Mouse (Mus musculus): ENCODE data around the gene Ephb4. TPM values are rescaled to one million over a fixed set of nuclear protein-coding genes. Genes with fewer than 3 reads are reported as not detected.

The Ephb4 gene
- polyA plus RNA-seq, 1 experiment, result 5.9 TPM

DNA sequence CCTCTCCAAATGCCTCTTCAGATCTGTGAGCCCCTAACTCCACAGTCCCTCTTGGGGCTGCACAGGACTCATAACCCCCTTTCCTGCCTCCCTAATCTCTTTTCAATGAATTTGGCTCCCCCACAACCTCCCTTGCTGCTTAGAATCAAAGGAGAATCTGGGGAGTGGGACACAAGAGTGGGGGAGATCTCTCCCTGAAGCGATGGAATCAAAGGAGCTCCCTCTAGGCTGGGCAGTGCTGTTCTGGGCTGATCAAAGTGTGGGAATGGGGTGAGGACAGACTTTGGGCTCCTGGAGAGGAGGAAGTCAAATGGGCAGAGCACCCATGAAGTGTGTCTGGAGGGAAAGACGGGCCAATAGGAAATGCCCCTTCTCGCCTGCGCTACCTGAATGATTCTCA is 1.5 kb downstream of the Ephb4 start:
- Histone ChIP-seq H3K27ac (ENCODE audit: insufficient read depth, low read length) (no peak overlapping the region), H3K4me1 (ENCODE audit: control insufficient read depth, insufficient read depth, low read length) (no peaks in the 10 kb centered on the region), H3K4me3 (ENCODE audit: insufficient read depth, low read length) (0 out of 2 replicates have a peak overlapping the region, but pooled peaks have one; percentile 5)
- TF ChIP-seq CTCF (IDR thresholded peaks at IDR 0.05; ENCODE audit: extremely low read depth, insufficient read depth, low read length), result no peak
- TF ChIP-seq POLR2A (IDR thresholded peaks at IDR 0.05; ENCODE audit: extremely low read depth, insufficient read depth, low read length), result no peak

GRCm38 (mm10) chr5:137352011-137352975 is 2.4 kb downstream of the Ephb4 start:
- H3K4me3 ChIP-seq (ENCODE audit: insufficient read depth, low read length), result 0 out of 2 replicates have a peak overlapping the region, but pooled peaks have one; percentile 5
- H3K27ac ChIP-seq (ENCODE audit: insufficient read depth, low read length), result no peak overlapping the region
- TF ChIP-seq CTCF (IDR thresholded peaks at IDR 0.05; ENCODE audit: extremely low read depth, insufficient read depth, low read length), result no peak
- no peak for TF ChIP-seq POLR2A (IDR thresholded peaks at IDR 0.05; ENCODE audit: extremely low read depth, insufficient read depth, low read length)
- H3K4me1 ChIP-seq (ENCODE audit: control insufficient read depth, insufficient read depth, low read length), result no peaks in the 10 kb centered on the region

DNA sequence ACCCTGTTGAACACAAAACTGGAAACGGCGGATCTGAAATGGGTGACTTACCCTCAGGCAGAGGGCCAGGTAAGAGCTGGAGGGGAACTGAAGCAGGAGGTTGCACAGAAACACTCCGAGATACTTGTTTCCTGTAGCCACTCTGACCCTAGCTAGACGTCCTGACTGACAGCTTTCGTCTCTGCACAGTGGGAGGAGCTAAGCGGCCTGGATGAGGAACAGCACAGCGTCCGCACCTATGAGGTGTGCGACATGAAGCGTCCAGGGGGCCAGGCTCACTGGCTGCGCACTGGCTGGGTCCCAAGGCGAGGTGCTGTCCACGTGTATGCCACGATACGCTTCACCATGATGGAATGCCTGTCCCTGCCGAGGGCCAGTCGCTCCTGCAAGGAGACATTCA is 4.2 kb downstream of the Ephb4 start:
- Histone ChIP-seq H3K27ac (ENCODE audit: insufficient read depth, low read length) (no peak overlapping the region), H3K4me1 (ENCODE audit: control insufficient read depth, insufficient read depth, low read length) (no peaks in the 10 kb centered on the region), H3K4me3 (ENCODE audit: insufficient read depth, low read length) (no peak overlapping the region)
- TF ChIP-seq POLR2A (IDR thresholded peaks at IDR 0.05; ENCODE audit: extremely low read depth, insufficient read depth, low read length) (no peak), CTCF (IDR thresholded peaks at IDR 0.05; ENCODE audit: extremely low read depth, insufficient read depth, low read length) (no peak)

- TF ChIP-seq CTCF (IDR thresholded peaks at IDR 0.05; ENCODE audit: extremely low read depth, insufficient read depth, low read length), result no peak
- no peak for TF ChIP-seq POLR2A (IDR thresholded peaks at IDR 0.05; ENCODE audit: extremely low read depth, insufficient read depth, low read length)
- Histone ChIP-seq H3K27ac (ENCODE audit: insufficient read depth, low read length) (no peak overlapping the region), H3K4me1 (ENCODE audit: control insufficient read depth, insufficient read depth, low read length) (no peaks in the 10 kb centered on the region), H3K4me3 (ENCODE audit: insufficient read depth, low read length) (no peak overlapping the region)
Measured at GRCm38 (mm10) chr5:137358382-137358781, 8.5 kb downstream of the Ephb4 start.

DNA sequence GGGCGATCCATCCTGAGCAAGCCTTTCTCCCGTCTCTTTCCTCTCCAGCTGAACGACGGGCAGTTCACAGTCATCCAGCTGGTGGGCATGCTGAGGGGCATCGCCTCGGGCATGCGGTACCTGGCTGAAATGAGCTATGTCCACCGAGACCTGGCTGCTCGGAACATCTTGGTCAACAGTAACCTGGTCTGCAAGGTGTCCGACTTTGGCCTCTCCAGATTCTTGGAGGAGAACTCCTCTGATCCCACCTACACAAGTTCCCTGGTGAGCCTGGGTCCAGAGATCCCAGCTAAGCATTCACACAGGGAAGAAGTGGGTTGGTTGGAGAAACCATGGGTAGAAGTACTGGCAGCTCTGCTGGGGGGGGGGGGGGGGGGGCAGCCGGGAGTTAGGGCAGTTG is 19.8 kb downstream of the Ephb4 start:
- Histone ChIP-seq H3K4me1 (ENCODE audit: control insufficient read depth, insufficient read depth, low read length) (no peaks in the 10 kb centered on the region), H3K4me3 (ENCODE audit: insufficient read depth, low read length) (no peak overlapping the region), H3K27ac (ENCODE audit: insufficient read depth, low read length) (no peak overlapping the region)
- TF ChIP-seq CTCF (IDR thresholded peaks at IDR 0.05; ENCODE audit: extremely low read depth, insufficient read depth, low read length) (no peak), POLR2A (IDR thresholded peaks at IDR 0.05; ENCODE audit: extremely low read depth, insufficient read depth, low read length) (no peak)

DNA sequence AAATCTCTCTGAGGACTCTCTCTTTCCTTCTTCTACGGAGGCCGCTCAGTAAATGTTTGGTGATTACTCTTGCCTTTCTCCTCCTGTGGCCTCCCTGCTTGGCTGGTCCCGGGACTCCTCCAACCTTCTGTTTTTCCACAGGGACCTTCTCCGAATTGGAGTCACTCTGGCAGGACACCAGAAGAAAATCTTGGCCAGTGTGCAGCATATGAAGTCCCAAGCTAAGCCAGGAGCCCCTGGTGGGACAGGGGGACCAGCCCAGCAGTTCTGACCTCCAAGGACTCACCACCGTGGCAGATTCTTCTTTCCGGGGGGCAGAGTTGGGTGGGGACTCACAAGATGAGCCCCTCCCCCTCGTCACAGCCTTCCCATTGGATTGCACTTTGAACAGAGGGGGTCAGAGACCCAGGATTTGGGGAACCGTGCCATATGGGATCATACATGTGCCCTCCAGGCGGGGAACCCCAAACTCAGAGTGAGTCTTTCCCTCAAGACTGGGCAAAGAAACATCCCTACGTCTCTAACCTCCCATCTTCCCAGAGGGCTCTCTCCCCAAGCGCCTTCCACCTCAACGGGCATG is 23.6 kb downstream of the Ephb4 start:
- no peak overlapping the region for H3K4me3 ChIP-seq (ENCODE audit: insufficient read depth, low read length)
- H3K4me1 ChIP-seq (ENCODE audit: control insufficient read depth, insufficient read depth, low read length), result no peaks in the 10 kb centered on the region
- TF ChIP-seq POLR2A (IDR thresholded peaks at IDR 0.05; ENCODE audit: extremely low read depth, insufficient read depth, low read length) (no peak), CTCF (IDR thresholded peaks at IDR 0.05; ENCODE audit: extremely low read depth, insufficient read depth, low read length) (no peak)
- no peak overlapping the region for H3K27ac ChIP-seq (ENCODE audit: insufficient read depth, low read length)

DNA sequence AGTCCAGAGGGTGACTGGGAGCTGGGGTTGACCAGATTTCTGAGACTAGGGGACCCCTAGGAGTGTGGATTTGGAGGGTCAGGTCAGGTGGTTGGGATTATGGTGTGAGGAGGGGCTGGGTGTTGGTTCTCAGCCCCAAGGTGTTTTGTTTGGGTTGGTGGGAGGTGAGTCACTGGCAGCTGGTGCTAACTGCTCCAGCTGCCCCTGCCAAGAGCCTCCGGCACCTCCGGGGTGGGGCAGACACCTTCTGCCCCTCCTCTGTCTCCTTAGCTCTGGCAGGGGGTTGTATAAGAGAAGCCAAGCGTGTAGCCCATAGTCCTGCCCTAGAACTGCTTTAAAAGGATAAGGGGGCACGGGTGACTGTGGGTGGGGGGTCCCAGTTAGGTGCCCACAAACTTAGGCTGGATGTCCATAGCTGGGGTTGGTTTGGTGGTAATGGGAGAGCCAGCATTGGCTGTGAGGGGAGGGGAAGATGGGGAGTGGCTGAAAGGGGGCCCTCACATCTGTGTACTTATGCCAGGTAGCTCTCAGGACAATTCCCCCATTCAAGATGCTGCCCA is 24.7 kb downstream of the Ephb4 start:
- Histone ChIP-seq H3K27ac (ENCODE audit: insufficient read depth, low read length) (no peak overlapping the region), H3K4me3 (ENCODE audit: insufficient read depth, low read length) (no peak overlapping the region), H3K4me1 (ENCODE audit: control insufficient read depth, insufficient read depth, low read length) (no peaks in the 10 kb centered on the region)
- TF ChIP-seq POLR2A (IDR thresholded peaks at IDR 0.05; ENCODE audit: extremely low read depth, insufficient read depth, low read length), result no peak
- TF ChIP-seq CTCF (IDR thresholded peaks at IDR 0.05; ENCODE audit: extremely low read depth, insufficient read depth, low read length), result no peak

DNA sequence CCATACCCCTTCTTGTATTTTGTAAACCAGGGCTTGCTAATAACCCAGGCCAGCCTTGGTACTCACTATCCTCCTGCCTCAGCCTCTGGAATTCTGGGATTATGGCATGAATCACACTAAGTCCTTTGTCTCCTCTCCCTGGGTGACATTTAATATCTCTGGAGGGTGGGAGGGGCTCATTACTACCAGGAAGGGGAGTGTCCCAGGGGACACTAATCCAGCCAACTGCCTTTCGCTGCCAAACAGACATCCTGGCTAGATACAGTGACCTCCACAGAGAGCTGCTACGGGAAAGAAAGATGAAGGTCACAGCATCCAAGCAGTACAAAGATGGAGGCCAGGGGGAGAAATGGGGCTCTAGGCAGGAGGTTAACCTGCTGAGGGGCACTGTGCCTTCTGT is 25.7 kb downstream of the Ephb4 start:
- H3K27ac ChIP-seq (ENCODE audit: insufficient read depth, low read length), result no peak overlapping the region
- TF ChIP-seq POLR2A (IDR thresholded peaks at IDR 0.05; ENCODE audit: extremely low read depth, insufficient read depth, low read length) (no peak), CTCF (IDR thresholded peaks at IDR 0.05; ENCODE audit: extremely low read depth, insufficient read depth, low read length) (no peak)
- no peaks in the 10 kb centered on the region for H3K4me1 ChIP-seq (ENCODE audit: control insufficient read depth, insufficient read depth, low read length)
- H3K4me3 ChIP-seq (ENCODE audit: insufficient read depth, low read length), result no peak overlapping the region

DNA sequence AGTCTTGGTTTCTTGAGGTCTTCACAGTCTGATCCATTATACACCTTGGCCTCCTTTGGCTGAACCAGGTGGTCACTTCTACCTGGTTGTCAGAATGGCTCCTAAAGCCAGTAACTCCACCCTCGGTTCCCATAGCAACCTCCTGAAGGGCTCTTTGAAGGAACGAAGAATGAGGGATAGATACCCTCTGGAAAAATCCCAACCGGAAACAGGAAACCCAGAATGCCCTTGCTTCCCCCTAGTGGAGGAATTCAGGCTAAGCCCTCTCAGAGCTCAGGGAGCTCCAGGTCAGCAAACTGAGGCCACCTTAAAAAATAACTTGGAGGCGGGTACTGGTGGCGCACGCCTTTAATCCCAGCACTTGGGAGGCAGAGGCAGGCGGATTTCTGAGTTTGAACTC is 26.3 kb downstream of the Ephb4 start:
- no peak for TF ChIP-seq POLR2A (IDR thresholded peaks at IDR 0.05; ENCODE audit: extremely low read depth, insufficient read depth, low read length)
- TF ChIP-seq CTCF (IDR thresholded peaks at IDR 0.05; ENCODE audit: extremely low read depth, insufficient read depth, low read length), result peak; percentile 24; the same call in 1 of the 2 replicates
- H3K27ac ChIP-seq (ENCODE audit: insufficient read depth, low read length), result no peak overlapping the region
- H3K4me1 ChIP-seq (ENCODE audit: control insufficient read depth, insufficient read depth, low read length), result no peaks in the 10 kb centered on the region
- no peak overlapping the region for H3K4me3 ChIP-seq (ENCODE audit: insufficient read depth, low read length)

Data from cortical plate, adult 2 months (tissue).